Mouse (Mus musculus) heart, embryonic 16.5 days (tissue): ENCODE measurements around the gene Pgs1. TPM values are rescaled to one million over a fixed set of nuclear protein-coding genes. Genes with fewer than 3 reads are reported as not detected.

Experiments
- ATAC-seq: fragments of 200-750 bp; cut with Nextera tagmentation; replicated peaks from 2 replicates; pipeline ENCODE4 v1.8.0; 2017; ENCODE audit warnings: moderate number of reproducible peaks; ENCODE audit not compliant: insufficient read depth, low FRiP score; ENCODE audit errors: extremely low read depth
- H3K27ac ChIP-seq: fragments of 300-500 bp; sonication (generic); 2 replicates; pipeline ENCODE4 v1.5.1; 2014; ENCODE audit warnings: mild to moderate bottlenecking, low read length, control low read depth, moderate library complexity
- H3K27me3 ChIP-seq: fragments of 300-500 bp; sonication (generic); 2 replicates; pipeline ENCODE4 v1.6.1; 2014; ENCODE audit warnings: low read length, mixed read lengths; ENCODE audit not compliant: control insufficient read depth, insufficient read depth
- H3K36me3 ChIP-seq: fragments of 300-500 bp; sonication (generic); 2 replicates; pipeline ENCODE4 v1.6.1; 2014; ENCODE audit not compliant: control insufficient read depth, insufficient read depth
- H3K4me1 ChIP-seq: fragments of 300-500 bp; sonication (generic); 2 replicates; pipeline ENCODE4 v1.6.1; 2014; ENCODE audit warnings: low read length, mixed read lengths; ENCODE audit not compliant: control insufficient read depth, insufficient read depth
- H3K4me2 ChIP-seq: fragments of 300-500 bp; sonication (generic); 2 replicates; pipeline ENCODE4 v1.6.1; 2014; ENCODE audit warnings: low read depth, mild to moderate bottlenecking, control low read depth, low read length
- H3K4me3 ChIP-seq: fragments of 300-500 bp; sonication (generic); 2 replicates; pipeline ENCODE4 v1.5.1; 2014; ENCODE audit warnings: mild to moderate bottlenecking, control low read depth, low read length
- H3K9ac ChIP-seq: fragments of 300-500 bp; sonication (generic); 2 replicates; pipeline ENCODE4 v1.6.1; 2014; ENCODE audit warnings: low read length, control low read depth
- H3K9me3 ChIP-seq: fragments of 300-500 bp; sonication (generic); replicated peaks from 2 replicates; pipeline ENCODE4 v1.6.1; 2016; ENCODE audit warnings: low read length; ENCODE audit not compliant: control insufficient read depth
- WGBS: fragments of 180-500 bp; shearing (Covaris S2); extraction: QIAGEN DNeasy Blood & Tissue Kit; methylation state at CpG from one replicate; pipeline ENCODE4 v1.1.7; 2014; 5-methylcytosine and 5-hydroxymethylcytosine counted together
- microRNA-seq: library from miRNA; unstranded; fragments of <30 nt; microRNA quantifications from one replicate; pipeline ENCODE4, GENCODE M21; 2017
- polyA plus RNA-seq: library from polyadenylated mRNA; unstranded; fragments of >200 nt; fragmentation: Nextera tagmentation; extraction: Ambion mirVana; gene quantifications from 2 replicates; pipeline ENCODE4 v1.2.1, GENCODE M21; 2015

Gene Pgs1
- polyA plus RNA-seq, 1 experiment from 2014 or later, result 28.9 TPM

GRCm38 (mm10) chr11:118068812-118069332 is 82.8 kb downstream of the Pgs1 start:
- Histone ChIP-seq H3K4me1 (peaks cover 5% of the 10 kb centered on the region), H3K9ac (no peak overlapping the region), H3K9me3 (no peaks in the 10 kb centered on the region), H3K4me2 (no peak overlapping the region), H3K4me3 (no peak overlapping the region), H3K36me3 (no peaks in the 10 kb centered on the region), H3K27ac (no peak overlapping the region), H3K27me3 (no peaks in the 10 kb centered on the region)
- ATAC-seq, result no peak
- 76% methylated on average over 16 of the region's 16 CpGs for WGBS

DNA sequence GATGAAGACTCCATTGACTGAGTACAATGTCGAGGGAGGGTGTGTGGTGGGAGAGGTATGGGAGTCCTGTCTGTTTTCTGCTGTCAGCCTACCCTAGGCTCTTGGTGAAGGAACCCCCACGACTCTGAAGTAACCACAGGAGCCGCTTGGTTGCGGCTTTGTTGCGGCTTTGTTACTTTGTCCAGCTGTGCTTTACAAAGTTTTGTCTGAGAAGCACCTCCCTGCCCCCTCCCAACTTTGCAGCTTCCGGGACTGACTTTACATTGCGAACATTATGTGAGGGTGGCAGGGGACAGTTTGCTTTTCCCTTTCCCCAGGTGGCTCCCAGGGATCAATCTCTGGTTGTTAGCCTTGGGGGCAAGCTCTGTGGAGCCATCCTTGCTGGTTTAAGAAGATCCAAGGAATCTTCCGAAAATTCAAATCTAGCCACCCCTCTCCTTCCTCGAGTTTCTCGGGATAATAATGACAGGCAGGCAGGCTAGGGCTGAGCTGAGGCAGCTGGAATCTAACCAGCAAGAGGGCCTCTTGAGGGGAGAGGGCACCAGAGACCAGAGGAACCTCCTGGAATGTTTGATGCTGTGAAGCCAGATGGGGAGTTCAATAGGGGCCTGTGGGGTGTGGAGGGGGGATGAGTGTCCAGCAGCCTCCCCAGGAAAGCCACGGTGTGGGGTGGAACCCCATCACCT is 85.3 kb downstream of the Pgs1 start:
- Histone ChIP-seq H3K27me3 (no peaks in the 10 kb centered on the region), H3K4me2 (no peak overlapping the region), H3K4me1 (peaks cover 10% of the 10 kb centered on the region), H3K9me3 (no peaks in the 10 kb centered on the region), H3K9ac (no peak overlapping the region; the same call in 1 of the 2 replicates), H3K36me3 (no peaks in the 10 kb centered on the region), H3K4me3 (no peak overlapping the region), H3K27ac (no peak overlapping the region)
- no peak for ATAC-seq
- 52% methylated on average over 11 of the region's 11 CpGs for WGBS

Small RNA genes within 50 kb of the gene (microRNA-seq; reads per million reads assigned to microRNA genes)
- not detected for gene Mir6933

Other genes with a start within 250 kb of the Pgs1 start
- gene Tmc8, start 204.2 kb upstream of the Pgs1 start, polyA plus RNA-seq, result 4.1 and 6.0 TPM in 2 replicates
- 28.4 and 30.8 TPM in 2 replicates for gene Tmc6, start 204.1 kb upstream of the Pgs1 start, polyA plus RNA-seq
- 0.32 and 0.39 TPM in 2 replicates for gene 6030468B19Rik, start 188.6 kb upstream of the Pgs1 start, polyA plus RNA-seq
- 0.92 and 2.4 TPM in 2 replicates for gene Gm20708, start 176.6 kb upstream of the Pgs1 start, polyA plus RNA-seq
- gene Syngr2, start 176.6 kb upstream of the Pgs1 start, polyA plus RNA-seq, result 111 and 133 TPM in 2 replicates
- gene Afmid, start 160.4 kb upstream of the Pgs1 start, polyA plus RNA-seq, result 17.5 and 20.8 TPM in 2 replicates
- 108 and 114 TPM in 2 replicates for gene Tk1, start 160.2 kb upstream of the Pgs1 start, polyA plus RNA-seq
- gene Birc5, start 137.0 kb upstream of the Pgs1 start, polyA plus RNA-seq, result 228 and 244 TPM in 2 replicates
- not detected in 2 replicates for gene Tmem235, start 125.5 kb upstream of the Pgs1 start, polyA plus RNA-seq
- 6.5 and 7.4 TPM in 2 replicates for gene Tha1, start 112.8 kb upstream of the Pgs1 start, polyA plus RNA-seq
- gene Socs3, start 16.2 kb upstream of the Pgs1 start, polyA plus RNA-seq, result 7.2 and 8.2 TPM in 2 replicates
- 0.07 and 0.09 TPM in 2 replicates for gene Dnah17, start 144.3 kb downstream of the Pgs1 start, polyA plus RNA-seq